Mouse (Mus musculus) large intestine, adult 2 months (tissue): ENCODE data around the gene B4galt1. TPM values are rescaled to one million over a fixed set of nuclear protein-coding genes. Genes with fewer than 3 reads are reported as not detected.

Source experiments
- polyA plus RNA-seq: library from polyadenylated mRNA; depleted of rRNA; stranded (reverse); fragments of >200 nt; gene quantifications from 2 replicates; pipeline ENCODE4 v1.2.3, GENCODE M21; 2012; rRNA removed

The B4galt1 gene
- polyA plus RNA-seq, 1 experiment: 71.0 TPM

Other genes with a start within 250 kb of the B4galt1 start
- gene Aptx, start 150.8 kb downstream of the B4galt1 start, polyA plus RNA-seq: 5.9 and 7.3 TPM in 2 replicates
- 9.2 and 11.4 TPM in 2 replicates for gene Dnaja1, start 131.9 kb downstream of the B4galt1 start, polyA plus RNA-seq
- gene Smu1, start 96.1 kb downstream of the B4galt1 start, polyA plus RNA-seq: 28.7 and 30.0 TPM in 2 replicates
- gene Spink4, start 66.0 kb upstream of the B4galt1 start, polyA plus RNA-seq: 16,689 and 16,845 TPM in 2 replicates
- 85.1 and 89.6 TPM in 2 replicates for gene Bag1, start 94.3 kb upstream of the B4galt1 start, polyA plus RNA-seq
- gene Chmp5, start 94.4 kb upstream of the B4galt1 start, polyA plus RNA-seq: 23.5 and 24.8 TPM in 2 replicates
- 19.7 and 26.1 TPM in 2 replicates for gene Nfx1, start 116.9 kb upstream of the B4galt1 start, polyA plus RNA-seq
- gene Aqp7, start 194.1 kb upstream of the B4galt1 start, polyA plus RNA-seq: 6.9 and 11.9 TPM in 2 replicates
- 6.0 and 52.8 TPM in 2 replicates for gene Aqp3, start 244.2 kb upstream of the B4galt1 start, polyA plus RNA-seq